Mouse (Mus musculus) thymus, adult 2 months (tissue): ENCODE data around the gene Serinc5. TPM values are rescaled to one million over a fixed set of nuclear protein-coding genes. Genes with fewer than 3 reads are reported as not detected.
"Not testable (repeated sequence)": the region's sequence is repeated elsewhere in the genome, so short reads cannot be mapped to it uniquely, and the experiment has no call there.

Experiments used
- DNase-seq: peaks from one replicate; pipeline ENCODE4 v3.0.0; 2021
- H3K27ac ChIP-seq: fragments of 200-500 bp; 2 replicates; pipeline ENCODE4 v1.5.1; 2012; ENCODE audit warnings: low read length, control low read depth; ENCODE audit not compliant: control insufficient read depth, insufficient read depth
- H3K27me3 ChIP-seq: fragments of 200-500 bp; 2 replicates; pipeline ENCODE4 v1.6.1; 2012; ENCODE audit warnings: mild to moderate bottlenecking, low read length, moderate library complexity, mixed read lengths; ENCODE audit not compliant: control insufficient read depth, insufficient read depth
- H3K36me3 ChIP-seq: fragments of 200-500 bp; 2 replicates; pipeline ENCODE4 v1.6.1; 2012; ENCODE audit warnings: mild to moderate bottlenecking, low read length, moderate library complexity; ENCODE audit not compliant: control insufficient read depth, insufficient read depth
- H3K4me1 ChIP-seq: fragments of 200-500 bp; replicated peaks from 2 replicates; pipeline ENCODE4 v1.6.1; 2012; ENCODE audit warnings: low read length; ENCODE audit not compliant: control insufficient read depth, insufficient read depth
- H3K4me3 ChIP-seq: fragments of 200-500 bp; 2 replicates; pipeline ENCODE4 v1.5.1; 2012; ENCODE audit warnings: mild to moderate bottlenecking, low read length, control low read depth, moderate library complexity; ENCODE audit not compliant: control insufficient read depth, insufficient read depth
- CTCF ChIP-seq: fragments of 200-500 bp; IDR thresholded peaks from 2 replicates; pipeline ENCODE4 v1.5.1; 2012; ENCODE audit warnings: mild to moderate bottlenecking, control low read depth, low read length, moderate library complexity, borderline replicate concordance; ENCODE audit not compliant: control insufficient read depth, poor library complexity, insufficient read depth; ENCODE audit errors: extremely low read depth
- POLR2A ChIP-seq: fragments of 200-500 bp; IDR thresholded peaks from 2 replicates; pipeline ENCODE4 v1.6.1; 2012; ENCODE audit warnings: mild to moderate bottlenecking, low read length, control low read depth, moderate library complexity; ENCODE audit not compliant: control insufficient read depth, poor library complexity, insufficient read depth; ENCODE audit errors: extremely low read depth
- WGBS: fragments of 180-500 bp; shearing (Covaris S2); methylation state at CpG from one replicate; pipeline ENCODE4 v1.1.7; 2018; 5-methylcytosine and 5-hydroxymethylcytosine counted together
- polyA plus RNA-seq: library from polyadenylated mRNA; depleted of rRNA; stranded (reverse); fragments of >200 nt; gene quantifications from 2 replicates; pipeline ENCODE4 v1.2.3, GENCODE M21; 2012

Gene Serinc5
- polyA plus RNA-seq, 1 experiment = 108 TPM

GRCm38 (mm10) chr13:92594481-92594880 lies 16.4 kb upstream of the Serinc5 start:
- H3K36me3 ChIP-seq = no peaks in the 10 kb centered on the region
- no peak for DNase-seq
- H3K4me3 ChIP-seq = no peak overlapping the region
- H3K27me3 ChIP-seq = no peaks in the 10 kb centered on the region
- H3K4me1 ChIP-seq = no peaks in the 10 kb centered on the region
- TF ChIP-seq CTCF = no peak
- no peak for TF ChIP-seq POLR2A
- H3K27ac ChIP-seq = no peak overlapping the region
- WGBS = 94% methylated on average over 6 of the region's 6 CpGs

- H3K4me1 ChIP-seq = no peaks in the 10 kb centered on the region
- no peak overlapping the region for H3K27ac ChIP-seq
Observed at GRCm38 (mm10) chr13:92594907-92595306, 16.0 kb upstream of the Serinc5 start.

GRCm38 (mm10) chr13:92595424-92595823 lies 15.5 kb upstream of the Serinc5 start:
- Histone ChIP-seq H3K4me1 (no peaks in the 10 kb centered on the region), H3K4me3 (no peak overlapping the region), H3K36me3 (no peaks in the 10 kb centered on the region), H3K27me3 (no peaks in the 10 kb centered on the region), H3K27ac (no peak overlapping the region)
- TF ChIP-seq POLR2A (no peak), CTCF (no peak)
- no peak for DNase-seq
- 76% methylated on average over 3 of the region's 3 CpGs for WGBS

More at GRCm38 (mm10) chr13:92594907-92595306, 16.0 kb upstream of the Serinc5 start:
- H3K36me3 ChIP-seq = no peaks in the 10 kb centered on the region
- WGBS = 96% methylated on average over 3 of the region's 3 CpGs
- TF ChIP-seq CTCF (no peak), POLR2A (no peak)
- DNase-seq = no peak
- H3K4me3 ChIP-seq = no peak overlapping the region
- no peaks in the 10 kb centered on the region for H3K27me3 ChIP-seq

GRCm38 (mm10) chr13:92605306-92605705 lies 5.6 kb upstream of the Serinc5 start:
- not testable (repeated sequence) for H3K4me3 ChIP-seq, H3K27ac ChIP-seq, H3K4me1 ChIP-seq, H3K27me3 ChIP-seq, H3K36me3 ChIP-seq
- peak; percentile 35 for DNase-seq
- WGBS = 92% methylated on average over 4 of the region's 4 CpGs

GRCm38 (mm10) chr13:92609486-92610310 lies 1.2 kb upstream of the Serinc5 start:
- H3K36me3 ChIP-seq = no peaks in the 10 kb centered on the region
- peak; percentile 60 for DNase-seq
- WGBS = 10% methylated on average over 13 of the region's 13 CpGs
- no peaks in the 10 kb centered on the region for H3K27me3 ChIP-seq
- H3K4me3 ChIP-seq = peak overlapping the region; percentile 4; the same call in 1 of the 2 replicates
- peak overlapping the region; percentile 80 for H3K27ac ChIP-seq
- H3K4me1 ChIP-seq = peaks cover 16% of the 10 kb centered on the region
- TF ChIP-seq CTCF (no peak), POLR2A (0 out of 2 replicates have a peak, but pooled peaks have one; percentile 33)

- Histone ChIP-seq H3K27ac (peak overlapping the region; percentile 25; the same call in 1 of the 2 replicates), H3K4me3 (peak overlapping the region; percentile 93), H3K27me3 (no peaks in the 10 kb centered on the region), H3K4me1 (peaks cover 19% of the 10 kb centered on the region), H3K36me3 (no peaks in the 10 kb centered on the region)
- TF ChIP-seq POLR2A = no peak
- no peak for TF ChIP-seq CTCF
- under 1% methylated on average over 43 of the region's 43 CpGs for WGBS
- no peak for DNase-seq
Observed at GRCm38 (mm10) chr13:92611254-92611784, 428 bp downstream of the Serinc5 start.

GRCm38 (mm10) chr13:92611917-92612316 lies 1.0 kb downstream of the Serinc5 start:
- WGBS = 33% methylated on average over 7 of the region's 7 CpGs
- no peak for DNase-seq
- TF ChIP-seq CTCF (no peak), POLR2A (no peak)
- Histone ChIP-seq H3K27me3 (no peaks in the 10 kb centered on the region), H3K4me1 (peaks cover 19% of the 10 kb centered on the region), H3K36me3 (no peaks in the 10 kb centered on the region), H3K4me3 (peak overlapping the region; percentile 93), H3K27ac (no peak overlapping the region)
